Mouse (Mus musculus) lung, adult 2 months (tissue): ENCODE results near the gene Glipr2. TPM values are rescaled to one million over a fixed set of nuclear protein-coding genes. Genes with fewer than 3 reads are reported as not detected.

Experiments
- DNase-seq: peaks from one replicate; pipeline ENCODE4 v3.0.0; 2022
- H3K4me1 ChIP-seq: fragments of 200-500 bp; 2 replicates; pipeline ENCODE4 v1.6.1; 2011; ENCODE audit warnings: low read length; ENCODE audit not compliant: control insufficient read depth, insufficient read depth
- H3K4me3 ChIP-seq: fragments of 200-500 bp; replicated peaks from 2 replicates; pipeline ENCODE3; 2011; ENCODE audit warnings: low read depth, mild to moderate bottlenecking, control low read depth, low read length; ENCODE audit errors: extremely low read depth
- CTCF ChIP-seq: fragments of 200-500 bp; IDR thresholded peaks from 2 replicates; pipeline ENCODE4 v1.5.1; 2011; ENCODE audit warnings: mild to moderate bottlenecking, low read length, control low read depth; ENCODE audit not compliant: insufficient read depth
- POLR2A ChIP-seq: fragments of 200-500 bp; IDR thresholded peaks from 2 replicates; pipeline ENCODE4 v1.6.1; 2011; ENCODE audit warnings: low read depth, mild to moderate bottlenecking, control low read depth, low read length, borderline replicate concordance; ENCODE audit errors: extremely low read depth
- WGBS: fragments of 180-500 bp; shearing (Covaris S2); methylation state at CpG from one replicate; pipeline ENCODE4 v1.1.7; 2018; 5-methylcytosine and 5-hydroxymethylcytosine counted together
- polyA plus RNA-seq: library from polyadenylated mRNA; depleted of rRNA; stranded (reverse); fragments of >200 nt; gene quantifications from 2 replicates; pipeline ENCODE4 v1.2.3, GENCODE M21; 2012; rRNA removed

Gene Glipr2
- polyA plus RNA-seq: 14.3 and 18.1 TPM in 2 replicates

DNA sequence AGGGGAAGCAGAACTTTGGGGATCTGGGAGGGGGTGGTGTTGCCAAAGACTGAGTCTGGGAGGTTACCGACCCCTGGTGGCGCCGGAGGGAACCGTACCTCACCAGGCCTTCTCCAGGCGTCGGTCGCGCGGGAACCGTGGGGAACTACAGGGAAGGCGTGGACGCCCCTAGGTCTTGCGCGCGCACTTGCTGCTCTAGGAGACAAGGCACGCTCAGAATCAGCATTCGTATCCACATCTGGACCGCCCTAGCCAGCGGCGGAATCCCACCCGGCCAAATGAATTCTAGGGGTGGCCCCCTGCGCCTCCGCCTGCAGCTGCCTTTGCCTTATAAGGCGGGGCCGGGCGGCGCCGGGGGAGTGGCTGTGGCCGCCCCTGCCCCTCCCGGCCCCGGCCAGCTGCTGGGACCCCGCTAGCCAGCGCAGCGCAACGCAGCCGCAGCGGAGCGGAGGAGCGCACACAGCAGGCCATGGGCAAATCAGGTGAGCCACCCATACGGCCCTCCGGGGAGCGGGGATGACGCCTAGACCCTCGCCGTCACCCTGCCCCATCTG is at the start of gene Glipr2:
Glipr2 (plus strand) TSS at position 110 of the 554 bp plus-strand sequence.
- DNase-seq: peak; percentile 79
- peak; percentile 68 for TF ChIP-seq CTCF
- peak; percentile 33; the same call in 1 of the 2 replicates for TF ChIP-seq POLR2A
- H3K4me1 ChIP-seq: peaks cover 12% of the 10 kb centered on the region; the same call in 1 of the 2 replicates
- WGBS: 1% methylated on average over 45 of the region's 45 CpGs
- H3K4me3 ChIP-seq: peak within 1 kb of the TSS; percentile 57

DNA sequence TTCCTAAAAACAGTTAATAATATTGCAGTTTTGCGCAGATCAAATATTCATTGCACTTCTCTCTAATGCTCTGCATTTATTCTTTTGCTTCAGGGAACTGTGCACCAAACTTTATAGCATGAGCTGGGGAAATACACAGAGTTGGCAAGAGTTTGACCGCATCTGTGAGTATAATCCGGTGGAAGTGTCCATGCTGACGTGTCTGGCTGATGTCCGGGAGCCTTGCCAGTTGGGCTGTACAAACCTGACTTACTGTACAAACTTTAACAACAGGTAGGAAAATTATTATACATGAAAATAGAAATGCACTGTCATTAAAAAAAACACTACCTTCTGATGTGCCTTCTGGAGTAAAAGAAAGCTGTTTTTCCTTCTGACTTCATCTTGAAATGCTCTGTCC is 39.0 kb upstream of the Glipr2 start:
- TF ChIP-seq CTCF: no peak
- no peak for TF ChIP-seq POLR2A
- no peak overlapping the region for H3K4me3 ChIP-seq
- H3K4me1 ChIP-seq: no peaks in the 10 kb centered on the region
- DNase-seq: no peak
- 80% methylated on average over 5 of the region's 5 CpGs for WGBS

DNA sequence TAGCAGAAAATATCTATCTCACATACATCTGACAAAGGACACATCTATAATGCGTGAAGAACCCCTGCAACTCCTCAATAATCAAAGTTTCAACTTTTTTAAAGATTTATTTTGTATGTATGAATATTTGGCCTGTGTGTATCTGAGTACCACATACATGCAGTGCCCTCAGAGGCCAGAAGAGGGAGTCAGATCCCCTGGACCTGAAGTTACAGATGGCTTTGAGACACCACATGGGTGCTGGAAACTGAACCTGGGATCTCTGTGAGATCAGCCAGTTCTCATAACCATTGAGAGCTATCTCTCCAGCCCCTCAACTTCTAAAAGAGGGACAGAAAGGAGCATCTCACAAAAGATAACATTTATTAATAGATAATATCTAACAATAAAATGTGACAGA is 36.6 kb upstream of the Glipr2 start:
- TF ChIP-seq CTCF (no peak), POLR2A (no peak)
- Histone ChIP-seq H3K4me3 (no peak overlapping the region), H3K4me1 (no peaks in the 10 kb centered on the region)
- 98% methylated on average over 1 of the region's 1 CpGs for WGBS
- no peak for DNase-seq

- TF ChIP-seq CTCF: no peak
- no peak for TF ChIP-seq POLR2A
- no peak for DNase-seq
- Histone ChIP-seq H3K4me3 (no peak overlapping the region), H3K4me1 (no peaks in the 10 kb centered on the region)
- WGBS: 86% methylated on average over 6 of the region's 6 CpGs
Observed at GRCm38 (mm10) chr4:43925125-43925524, 32.1 kb upstream of the Glipr2 start.

- TF ChIP-seq POLR2A (no peak), CTCF (peak; percentile 82)
- peak; percentile 83 for DNase-seq
- WGBS: 6% methylated on average over 3 of the region's 3 CpGs
- Histone ChIP-seq H3K4me1 (no peaks in the 10 kb centered on the region), H3K4me3 (no peak overlapping the region)
Observed at GRCm38 (mm10) chr4:43925779-43926178, 31.4 kb upstream of the Glipr2 start.

GRCm38 (mm10) chr4:43927826-43928225 is 29.4 kb upstream of the Glipr2 start:
- TF ChIP-seq POLR2A (no peak), CTCF (0 out of 2 replicates have a peak, but pooled peaks have one; percentile 9)
- DNase-seq: no peak
- no peaks in the 10 kb centered on the region for H3K4me1 ChIP-seq
- H3K4me3 ChIP-seq: no peak overlapping the region
- WGBS: 95% methylated on average over 3 of the region's 3 CpGs

- Histone ChIP-seq H3K4me3 (no peak overlapping the region), H3K4me1 (0 out of 2 replicates have a peak, but pooled peaks cover under 1% of the 10 kb centered on the region)
- no peak for DNase-seq
- no peak for TF ChIP-seq CTCF
- TF ChIP-seq POLR2A: no peak
- 61% methylated on average over 4 of the region's 4 CpGs for WGBS
Observed at GRCm38 (mm10) chr4:43931877-43932276, 25.3 kb upstream of the Glipr2 start.

DNA sequence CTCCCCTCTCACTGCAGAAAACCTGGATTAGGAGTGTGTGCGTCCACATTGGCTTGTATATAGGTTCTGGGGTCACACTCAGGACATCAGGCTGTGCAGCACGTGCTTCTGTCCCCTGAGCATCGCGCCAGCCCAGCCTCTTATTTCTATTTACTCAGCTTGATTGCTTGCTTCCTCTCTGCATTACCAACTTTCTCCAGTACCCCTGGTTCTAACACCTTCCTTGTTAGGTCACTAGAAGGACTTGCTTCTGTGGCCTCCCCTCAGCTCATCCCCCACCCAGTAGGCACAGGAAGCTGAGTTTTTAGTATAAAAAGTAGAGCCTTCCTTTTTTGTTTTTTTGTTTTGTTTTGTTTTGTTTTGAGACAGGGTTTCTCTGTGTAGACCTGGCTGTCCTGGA is 21.0 kb upstream of the Glipr2 start:
- Histone ChIP-seq H3K4me1 (peaks cover 2% of the 10 kb centered on the region; the same call in 1 of the 2 replicates), H3K4me3 (no peak overlapping the region)
- no peak for TF ChIP-seq CTCF
- no peak for TF ChIP-seq POLR2A
- 73% methylated on average over 4 of the region's 4 CpGs for WGBS
- no peak for DNase-seq

DNA sequence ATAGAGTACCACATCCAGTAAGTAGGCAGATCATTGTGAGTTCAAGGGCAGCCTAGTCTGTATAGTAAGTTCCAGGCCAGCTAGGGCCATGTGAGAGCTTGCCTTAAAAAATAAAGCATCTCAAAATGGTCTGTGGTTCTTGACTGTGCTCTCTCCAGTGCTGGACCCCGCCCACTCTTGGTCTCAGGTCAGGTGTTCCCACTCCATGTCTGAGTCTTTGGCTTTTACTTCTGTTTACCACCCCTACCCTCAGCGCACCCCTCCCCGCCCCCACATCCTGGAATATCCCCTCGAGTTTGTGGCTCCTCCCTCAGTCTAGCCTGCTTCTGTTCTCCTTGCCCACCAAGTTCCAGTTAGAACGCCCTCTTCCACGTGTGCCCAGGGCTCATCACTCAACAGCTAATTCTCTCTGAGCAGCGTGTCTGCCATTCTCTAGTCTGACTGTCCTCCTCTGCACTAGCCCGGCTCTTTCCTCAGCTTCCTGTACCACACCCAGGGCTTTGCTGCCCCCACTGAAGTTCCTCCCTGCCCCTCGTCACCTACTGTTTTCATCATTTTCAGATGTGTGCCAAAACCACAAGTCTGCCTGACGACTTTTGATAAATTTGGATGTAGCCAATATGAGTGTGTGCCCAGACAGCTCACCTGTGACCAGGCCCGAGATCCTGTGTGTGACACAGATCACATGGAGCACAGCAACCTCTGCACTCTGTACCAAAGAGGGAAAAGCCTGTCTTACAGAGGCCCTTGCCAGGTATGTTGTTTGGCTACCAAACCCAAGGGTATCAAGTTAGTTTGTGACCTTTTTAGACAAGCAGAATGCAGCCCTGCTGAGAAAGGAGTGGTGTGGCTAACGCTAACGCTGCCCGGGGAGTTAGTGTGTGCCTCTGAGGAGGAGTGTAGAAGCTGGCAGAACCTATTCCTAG is 20.2 kb upstream of the Glipr2 start:
- peaks cover 2% of the 10 kb centered on the region; the same call in 1 of the 2 replicates for H3K4me1 ChIP-seq

More for the DNA sequence above, 20.2 kb upstream of the Glipr2 start:
- H3K4me3 ChIP-seq: no peak overlapping the region
- TF ChIP-seq POLR2A (no peak), CTCF (no peak)
- WGBS: 41% methylated on average over 14 of the region's 14 CpGs
- no peak for DNase-seq
